Mouse (Mus musculus) skeletal muscle tissue, adult 2 months (tissue): ENCODE results near the gene Fam163a.
"Not testable (repeated sequence)": the region's sequence is repeated elsewhere in the genome, so short reads cannot be mapped to it uniquely, and the experiment has no call there.

Experiments used
- DNase-seq: peaks from one replicate; pipeline ENCODE4 v3.0.0-alpha.2; 2012; ENCODE audit warnings: low read depth, low spot score

Gene Fam163a

GRCm38 (mm10) chr1:156084603-156085002, 120.2 kb downstream of the Fam163a start:
- no peak for DNase-seq

- DNase-seq = no peak
Observed at GRCm38 (mm10) chr1:156077655-156078054, 127.2 kb downstream of the Fam163a start.

- no peak for DNase-seq
Observed at GRCm38 (mm10) chr1:156076474-156076873, 128.4 kb downstream of the Fam163a start.

- DNase-seq = no peak
Observed at GRCm38 (mm10) chr1:156074575-156074974, 130.3 kb downstream of the Fam163a start.

- no peak for DNase-seq
Observed at GRCm38 (mm10) chr1:156073169-156073821, 131.5 kb downstream of the Fam163a start.

- no peak for DNase-seq
Observed at GRCm38 (mm10) chr1:156070106-156070505, 134.7 kb downstream of the Fam163a start.

GRCm38 (mm10) chr1:156066133-156066532, 138.7 kb downstream of the Fam163a start:
- DNase-seq = no peak

- DNase-seq = no peak
Observed at GRCm38 (mm10) chr1:156062193-156062592, 142.6 kb downstream of the Fam163a start.

GRCm38 (mm10) chr1:156058207-156058606, 146.6 kb downstream of the Fam163a start:
- DNase-seq = no peak

GRCm38 (mm10) chr1:156046688-156047087, 158.1 kb downstream of the Fam163a start:
- DNase-seq = peak; percentile 91

GRCm38 (mm10) chr1:156044211-156044611, 160.6 kb downstream of the Fam163a start:
- DNase-seq = no peak

GRCm38 (mm10) chr1:156043027-156043426, 161.8 kb downstream of the Fam163a start:
- DNase-seq = peak; percentile 62

- DNase-seq = no peak
Observed at GRCm38 (mm10) chr1:156042481-156042880, 162.3 kb downstream of the Fam163a start.

- no peak for DNase-seq
Observed at GRCm38 (mm10) chr1:156041451-156042241, 163.2 kb downstream of the Fam163a start.

GRCm38 (mm10) chr1:156040731-156041401, 164.0 kb downstream of the Fam163a start:
- DNase-seq = peak; percentile 94

GRCm38 (mm10) chr1:156039989-156040388, 164.8 kb downstream of the Fam163a start:
- DNase-seq = not testable (repeated sequence)

GRCm38 (mm10) chr1:156037144-156037583, 167.7 kb downstream of the Fam163a start:
- DNase-seq = peak; percentile 61

GRCm38 (mm10) chr1:156035930-156036737, 168.7 kb downstream of the Fam163a start, which contains the start of gene Tor1aip1:
Tor1aip1 (minus strand) TSS chr1:156036480.
- DNase-seq = peak; percentile 99

- DNase-seq = peak; percentile 36
Observed at GRCm38 (mm10) chr1:156035269-156035929, 169.4 kb downstream of the Fam163a start, which contains the start of gene Tor1aip2. Tor1aip2 (plus strand) TSS chr1:156035403.

- DNase-seq = no peak
Observed at GRCm38 (mm10) chr1:156034661-156035060, 170.2 kb downstream of the Fam163a start.

- DNase-seq = no peak
Observed at GRCm38 (mm10) chr1:156033921-156034320, 170.9 kb downstream of the Fam163a start.
